In genomic region chr14:40966862-40967597, GRCm38 (mm10) we compare ENCODE assay signal across 8 mouse cellular contexts. TPM values are rescaled to one million over a fixed set of nuclear protein-coding genes. Genes with fewer than 3 reads are reported as not detected.
A peak's percentile ranks its signal among the peaks of the same experiment; 100 is the strongest.
DNase-seq lines count a peak whose midpoint lies in the region; ATAC-seq lines count a peak whose summit lies in the region.

No protein-coding gene starts in this region.

- peak overlapping the region; percentile 95 for H3K9ac ChIP-seq in hindbrain, embryonic 13.5 days

- H3K4me1 ChIP-seq in hindbrain, embryonic 13.5 days (replicated peaks), result peaks cover 47% of the 10 kb centered on the region

- DNase-seq in NIH3T3 (ENCODE audit: low read depth), result peak; percentile 98
- peak; percentile 98 to 99 for DNase-seq in cerebellum, postnatal 10 days
- peak; percentile 91 to 94 for DNase-seq in frontal cortex, postnatal 10 days (ENCODE audit: low spot score in 2 of 2)
- peak; percentile 94 to 95 for DNase-seq in layer of hippocampus, postnatal 36 days
- peak; percentile 98 for DNase-seq in lung, postnatal 36 days
- DNase-seq in retina, postnatal 1 day, result peak; percentile 97
- DNase-seq in urinary bladder, adult 18-20 months (ENCODE audit: low spot score in 2 of 2), result peak; percentile 99

- no peaks in the 10 kb centered on the region for H3K36me3 ChIP-seq in hindbrain, embryonic 13.5 days

- under 1% methylated on average over 57 of the region's 62 CpGs for WGBS in hindbrain, embryonic 13.5 days

- peak overlapping the region; percentile 91 for H3K27ac ChIP-seq in hindbrain, embryonic 13.5 days

- ATAC-seq in hindbrain, embryonic 13.5 days (ENCODE audit: low FRiP score), result peak; percentile 92

- peak overlapping the region; percentile 93 for H3K4me2 ChIP-seq in hindbrain, embryonic 13.5 days

- no peaks in the 10 kb centered on the region for H3K27me3 ChIP-seq in hindbrain, embryonic 13.5 days

- peak overlapping the region; percentile 92 for H3K4me3 ChIP-seq in hindbrain, embryonic 13.5 days

- H3K9me3 ChIP-seq in hindbrain, embryonic 13.5 days, result no peaks in the 10 kb centered on the region

RNA-seq across cellular contexts. Expression of gene Tspan14, which starts 0.4 kb away (rescaled TPM):
- polyA plus RNA-seq in hindbrain, embryonic 13.5 days (2015; fragmentation: Nextera tagmentation; extraction: Ambion mirVana), result 76.4 and 77.0 TPM in 2 replicates
- total RNA-seq in layer of hippocampus, postnatal 36 days (2021), result 10 to 100 TPM; 31.4 to 32.6 TPM

RNA-seq across cellular contexts. Expression of gene Fam213a, which starts 46.6 kb away (rescaled TPM):
- polyA plus RNA-seq in hindbrain, embryonic 13.5 days (2015; fragmentation: Nextera tagmentation; extraction: Ambion mirVana), result 78.5 and 81.6 TPM in 2 replicates
- total RNA-seq in layer of hippocampus, postnatal 36 days (2021), result 100 to 1,000 TPM; 150 to 165 TPM

Comparison
In these comparisons a context has a peak if more than half of its experiments do, and no peak if none do; other contexts are left out.
1. Peak in every context shown above with its lines: DNase-seq, ATAC-seq, H3K4me3 ChIP-seq and H3K27ac ChIP-seq.